9 mouse cellular contexts compared by ENCODE assay signal in the genomic region with DNA sequence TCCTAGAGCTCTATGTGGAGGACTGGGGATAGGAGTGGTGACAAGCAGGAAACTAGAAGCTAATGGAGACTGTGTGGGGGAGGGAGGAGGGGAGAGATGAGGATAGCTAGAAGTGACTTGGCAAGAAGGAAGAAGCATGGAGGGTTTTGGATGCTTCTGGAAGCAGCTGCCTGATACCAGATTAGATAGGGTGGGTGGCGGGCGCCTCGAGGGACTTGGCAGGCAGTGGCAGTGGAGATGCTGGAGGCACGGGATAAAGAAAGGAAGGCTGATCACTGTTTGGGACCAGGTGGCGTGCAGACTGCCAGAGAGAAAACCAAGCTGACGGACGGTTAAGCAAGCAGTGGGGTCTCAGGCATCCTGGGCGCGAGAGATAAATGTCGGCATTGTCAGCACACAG. TPM values are rescaled to one million over a fixed set of nuclear protein-coding genes. Genes with fewer than 3 reads are reported as not detected.
A peak's percentile ranks its signal among the peaks of the same experiment; 100 is the strongest.
DNase-seq lines count a peak whose midpoint lies in the region; ATAC-seq and TF ChIP-seq lines count a peak whose summit lies in the region.
"Had no signal": no experiment of that assay in that cellular context is flagged by ENCODE, and none has a peak within 500 bp of the region (broad histone marks: within the 10 kb centered on the region; RNA-seq: fewer than 3 reads in every experiment).

No protein-coding gene starts in this region.

- intact Hi-C loops in gastrocnemius, adult 2 months (cut with DNase I): loop anchor here (10.0 kb wide), 1 partner anchor 267 kb away; a partner anchor contains a TSS

- no peak overlapping the region for H3K4me3 ChIP-seq in gastrocnemius, adult 2 months
- no peak overlapping the region for H3K4me3 ChIP-seq in hindbrain, embryonic 16.5 days (ENCODE audit: low read length)

- H3K4me2 ChIP-seq in hindbrain, embryonic 16.5 days (ENCODE audit: low read length): peak overlapping the region; percentile 24; the same call in 1 of the 2 replicates

- H3K9me3 ChIP-seq in hindbrain, embryonic 16.5 days (ENCODE audit: control insufficient read depth, low read length): no peaks in the 10 kb centered on the region

- H3K27me3 ChIP-seq in hindbrain, embryonic 16.5 days (replicated peaks; ENCODE audit: control insufficient read depth, insufficient read depth, low read length): no peaks in the 10 kb centered on the region

- H3K27ac ChIP-seq in gastrocnemius, adult 2 months: no peak overlapping the region
- no peak overlapping the region; the same call in 1 of the 2 replicates for H3K27ac ChIP-seq in hindbrain, embryonic 16.5 days (ENCODE audit: low read depth, low read length)

- WGBS in hindbrain, embryonic 16.5 days: 13% methylated on average over 10 of the region's 10 CpGs

- peak; percentile 14 for DNase-seq in gastrocnemius, adult 2 months
- no peak for DNase-seq in gastrocnemius, adult 18-20 months (ENCODE audit: low spot score)
- DNase-seq in brain, adult 2 months (ENCODE audit: low read depth, low spot score): peak; percentile 88
- no peak for DNase-seq in ovary, postnatal 14 days (ENCODE audit: low spot score)
- DNase-seq in embryo, embryonic 10 days (ENCODE audit: low spot score): no peak
- DNase-seq in kidney, postnatal 14 days: no peak

- no peaks in the 10 kb centered on the region for H3K36me3 ChIP-seq in hindbrain, embryonic 16.5 days (ENCODE audit: control insufficient read depth, insufficient read depth, low read length)

- H3K4me1 ChIP-seq in hindbrain, embryonic 16.5 days (ENCODE audit: control insufficient read depth, insufficient read depth, low read depth, low read length): peaks cover 5% of the 10 kb centered on the region

- H3K9ac ChIP-seq in hindbrain, embryonic 16.5 days (ENCODE audit: low read depth, low read length): peak overlapping the region; percentile 9; the same call in 1 of the 2 replicates

- TF ChIP-seq CTCF in gastrocnemius, adult 2 months (IDR thresholded peaks at IDR 0.05): no peak

- ATAC-seq in hindbrain, embryonic 16.5 days: peak; percentile 71
- ATAC-seq in megakaryocyte progenitor cell, adult 5-6 weeks (replicated peaks; ENCODE audit: poor library complexity): peak; percentile 89

RNA-seq across cellular contexts. Expression of a gene that starts 2.3 kb away (rescaled TPM):
- total RNA-seq in gastrocnemius, adult 2 months (2021): not detected
- total RNA-seq in gastrocnemius, adult 18-20 months (2021): not detected
- polyA plus RNA-seq in hindbrain, embryonic 16.5 days (2015; fragmentation: Nextera tagmentation; extraction: Ambion mirVana): not detected in 2 replicates
- not detected in 2 replicates for total RNA-seq in megakaryocyte progenitor cell, adult 5-6 weeks (2015)
- not detected in 2 replicates for total RNA-seq in megakaryocyte progenitor cell, adult 5-6 weeks (2017)

RNA-seq across cellular contexts. Expression of a gene that starts 9.7 kb away (rescaled TPM):
- total RNA-seq in gastrocnemius, adult 2 months (2021): not detected
- total RNA-seq in gastrocnemius, adult 18-20 months (2021): not detected
- polyA plus RNA-seq in hindbrain, embryonic 16.5 days (2015; fragmentation: Nextera tagmentation; extraction: Ambion mirVana): not detected in 2 replicates
- not detected in 2 replicates for total RNA-seq in megakaryocyte progenitor cell, adult 5-6 weeks (2015)
- not detected in 2 replicates for total RNA-seq in megakaryocyte progenitor cell, adult 5-6 weeks (2017)
- total RNA-seq: left cerebral cortex, adult 8-10 months had no signal

RNA-seq across cellular contexts. Expression of a gene that starts 38.4 kb away (rescaled TPM):
- total RNA-seq in gastrocnemius, adult 2 months (2021): under 1 TPM in 1 of 2 experiments, not detected in 1; 0.15 TPM
- total RNA-seq in gastrocnemius, adult 18-20 months (2021): under 1 TPM in 1 of 2 experiments, not detected in 1; 0.46 TPM
- 6.6 and 7.8 TPM in 2 replicates for polyA plus RNA-seq in hindbrain, embryonic 16.5 days (2015; fragmentation: Nextera tagmentation; extraction: Ambion mirVana)
- not detected in 2 replicates for total RNA-seq in megakaryocyte progenitor cell, adult 5-6 weeks (2015)
- not detected in 2 replicates for total RNA-seq in megakaryocyte progenitor cell, adult 5-6 weeks (2017)
- total RNA-seq: left cerebral cortex, adult 8-10 months had no signal

RNA-seq across cellular contexts. Expression of a gene that starts 51.4 kb away (rescaled TPM):
- under 1 TPM; 0.10 to 0.20 TPM for total RNA-seq in gastrocnemius, adult 2 months (2021)
- total RNA-seq in gastrocnemius, adult 18-20 months (2021): under 1 TPM; 0.17 to 0.34 TPM
- polyA plus RNA-seq in hindbrain, embryonic 16.5 days (2015; fragmentation: Nextera tagmentation; extraction: Ambion mirVana): 25.7 and 29.5 TPM in 2 replicates
- not detected in 2 replicates for total RNA-seq in megakaryocyte progenitor cell, adult 5-6 weeks (2015)
- total RNA-seq in megakaryocyte progenitor cell, adult 5-6 weeks (2017): not detected in 2 replicates

Comparison
In these comparisons a context has a peak if more than half of its experiments do, and no peak if none do; other contexts are left out.
1. DNase-seq: peak in gastrocnemius, adult 2 months (single experiment) and brain, adult 2 months (single experiment); none in gastrocnemius, adult 18-20 months (single experiment), ovary, postnatal 14 days (single experiment), embryo, embryonic 10 days (single experiment) and kidney, postnatal 14 days (single experiment).